Mouse (Mus musculus): ENCODE measurements at regions not wholly inside any gene's neighbourhood (a gene's known extent, or its start where the extent isn't known, plus 50 kb on each side); places are given as distances from the start of the nearest gene placed in this dataset.

DNA sequence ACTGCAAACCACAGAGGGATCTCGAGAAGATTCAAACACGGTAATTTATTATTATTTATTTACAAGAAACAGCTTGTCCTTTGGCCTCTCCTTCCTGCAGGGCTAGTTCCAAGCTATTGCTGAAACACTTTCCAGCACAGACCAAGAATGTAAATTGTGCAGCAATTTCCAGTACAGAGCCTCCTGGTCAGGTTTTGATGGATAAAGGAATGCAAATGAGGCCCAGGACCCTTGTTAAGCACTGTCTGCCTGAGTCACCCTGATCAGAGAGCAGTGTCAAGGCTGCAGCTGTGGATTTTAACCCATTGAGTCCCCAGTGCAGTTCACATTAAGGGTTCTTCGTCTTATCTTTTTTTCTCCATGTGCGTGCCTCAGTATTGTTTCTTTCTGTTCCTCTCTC is 142.3 kb upstream of the Zkscan2 start:
- no peak overlapping the region for H3K4me2 ChIP-seq (ENCODE audit: low read depth, low read length)
- H3K36me3 ChIP-seq (replicated peaks; ENCODE audit: control insufficient read depth, insufficient read depth, low read length), result no peaks in the 10 kb centered on the region
- H3K27ac ChIP-seq (ENCODE audit: low read depth), result no peak overlapping the region
- no peak overlapping the region for H3K4me3 ChIP-seq (ENCODE audit: low read depth, low read length)
- no peaks in the 10 kb centered on the region for H3K4me1 ChIP-seq (ENCODE audit: control insufficient read depth, insufficient read depth)
- H3K9me3 ChIP-seq (replicated peaks; ENCODE audit: control insufficient read depth, low read length), result no peaks in the 10 kb centered on the region
- WGBS, result 41% methylated on average over 4 of the region's 4 CpGs
- DNase-seq (ENCODE audit: low spot score), result no peak
- ATAC-seq (ENCODE audit: insufficient read depth, low read depth), result no peak
- no peak overlapping the region for H3K9ac ChIP-seq (replicated peaks; ENCODE audit: low read depth, low read length)
- no peaks in the 10 kb centered on the region for H3K27me3 ChIP-seq (ENCODE audit: control insufficient read depth, insufficient read depth, low read length)
- TF ChIP-seq CTCF (IDR thresholded peaks at IDR 0.05; ENCODE audit: low read depth) (no peak), EP300 (IDR thresholded peaks at IDR 0.05; ENCODE audit: low read depth) (no peak)

DNA sequence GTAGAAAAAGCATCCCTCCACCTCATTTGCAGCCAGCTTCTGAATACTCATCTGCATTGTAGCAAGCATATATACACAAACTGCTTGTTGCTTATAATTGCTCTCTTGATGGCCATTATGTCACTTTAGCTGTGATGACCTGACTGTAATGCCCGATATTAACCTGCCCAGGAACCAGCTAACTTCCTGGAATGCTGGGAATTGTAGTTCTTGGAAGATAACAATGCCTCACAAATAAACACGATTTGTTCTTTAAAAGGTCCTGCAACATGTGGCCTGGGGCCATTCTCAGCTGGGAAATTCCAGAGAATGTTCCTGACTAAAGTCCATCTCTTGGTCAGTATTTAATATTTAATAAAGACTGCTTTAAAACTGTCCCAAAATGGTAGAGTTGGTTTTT is 143.2 kb upstream of the Zkscan2 start:
- ATAC-seq (ENCODE audit: insufficient read depth, low read depth) (no peak), DNase-seq (ENCODE audit: low spot score) (no peak)
- no peaks in the 10 kb centered on the region for H3K36me3 ChIP-seq (replicated peaks; ENCODE audit: control insufficient read depth, insufficient read depth, low read length)

DNA sequence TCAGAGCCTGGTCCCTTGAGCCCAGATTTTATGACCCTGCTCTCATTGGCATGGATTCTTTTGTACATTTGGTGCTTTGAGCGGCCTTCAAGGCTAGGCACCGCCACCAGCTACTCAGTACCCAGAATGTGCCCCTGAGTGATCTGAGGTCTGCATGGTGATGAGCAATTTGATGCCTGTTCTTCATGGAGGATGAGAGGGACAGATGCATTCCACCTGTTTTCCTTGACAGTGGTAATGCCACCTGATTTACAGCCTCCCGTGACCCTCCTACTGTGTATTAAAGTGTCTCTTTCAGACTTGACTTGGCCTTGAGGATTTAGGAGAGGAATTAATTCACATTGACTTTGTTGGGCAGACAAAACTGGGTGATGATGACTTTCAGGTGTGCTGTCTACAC is 145.3 kb upstream of the Zkscan2 start:
- no peak overlapping the region for H3K9ac ChIP-seq (replicated peaks; ENCODE audit: low read depth, low read length)
- ATAC-seq (ENCODE audit: insufficient read depth, low read depth), result no peak
- no peak overlapping the region for H3K4me2 ChIP-seq (ENCODE audit: low read depth, low read length)
- DNase-seq (ENCODE audit: low spot score), result no peak
- H3K9me3 ChIP-seq (replicated peaks; ENCODE audit: control insufficient read depth, low read length), result no peaks in the 10 kb centered on the region
- 70% methylated on average over 3 of the region's 3 CpGs for WGBS
- H3K4me3 ChIP-seq (ENCODE audit: low read depth, low read length), result no peak overlapping the region
- H3K27ac ChIP-seq (ENCODE audit: low read depth), result no peak overlapping the region
- H3K4me1 ChIP-seq (ENCODE audit: control insufficient read depth, insufficient read depth), result no peaks in the 10 kb centered on the region
- no peaks in the 10 kb centered on the region for H3K36me3 ChIP-seq (replicated peaks; ENCODE audit: control insufficient read depth, insufficient read depth, low read length)
- no peak for TF ChIP-seq CTCF (IDR thresholded peaks at IDR 0.05; ENCODE audit: low read depth)
- TF ChIP-seq EP300 (IDR thresholded peaks at IDR 0.05; ENCODE audit: low read depth), result no peak
- no peaks in the 10 kb centered on the region for H3K27me3 ChIP-seq (ENCODE audit: control insufficient read depth, insufficient read depth, low read length)

More for the DNA sequence above, 143.2 kb upstream of the Zkscan2 start:
- no peaks in the 10 kb centered on the region for H3K27me3 ChIP-seq (ENCODE audit: control insufficient read depth, insufficient read depth, low read length)
- H3K27ac ChIP-seq (ENCODE audit: low read depth), result no peak overlapping the region
- H3K4me2 ChIP-seq (ENCODE audit: low read depth, low read length), result no peak overlapping the region
- H3K9ac ChIP-seq (replicated peaks; ENCODE audit: low read depth, low read length), result no peak overlapping the region
- H3K4me3 ChIP-seq (ENCODE audit: low read depth, low read length), result no peak overlapping the region
- no peaks in the 10 kb centered on the region for H3K9me3 ChIP-seq (replicated peaks; ENCODE audit: control insufficient read depth, low read length)
- no peaks in the 10 kb centered on the region for H3K4me1 ChIP-seq (ENCODE audit: control insufficient read depth, insufficient read depth)
- no peak for TF ChIP-seq CTCF (IDR thresholded peaks at IDR 0.05; ENCODE audit: low read depth)
- TF ChIP-seq EP300 (IDR thresholded peaks at IDR 0.05; ENCODE audit: low read depth), result no peak
- 26% methylated on average over 2 of the region's 2 CpGs for WGBS

DNA sequence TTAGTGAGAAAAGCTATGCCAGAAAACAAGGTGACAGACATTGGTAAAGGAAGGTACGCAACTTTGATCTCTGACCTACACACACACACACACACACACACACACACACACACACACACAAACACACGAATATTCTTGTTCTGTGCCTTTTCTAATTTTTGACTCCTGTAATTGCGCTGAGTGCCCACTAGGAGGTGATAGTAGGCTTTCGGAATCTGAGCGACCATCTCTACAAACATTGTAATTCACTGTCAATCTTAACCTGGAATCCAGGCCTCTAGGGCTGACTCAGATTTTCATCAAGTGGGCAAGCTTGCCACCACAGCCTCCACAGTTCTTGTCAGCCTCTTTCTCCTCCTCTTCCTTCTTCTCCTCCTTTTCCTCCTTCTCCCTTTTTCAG is 165.2 kb upstream of the Zkscan2 start:
- WGBS, result 46% methylated on average over 5 of the region's 5 CpGs

DNA sequence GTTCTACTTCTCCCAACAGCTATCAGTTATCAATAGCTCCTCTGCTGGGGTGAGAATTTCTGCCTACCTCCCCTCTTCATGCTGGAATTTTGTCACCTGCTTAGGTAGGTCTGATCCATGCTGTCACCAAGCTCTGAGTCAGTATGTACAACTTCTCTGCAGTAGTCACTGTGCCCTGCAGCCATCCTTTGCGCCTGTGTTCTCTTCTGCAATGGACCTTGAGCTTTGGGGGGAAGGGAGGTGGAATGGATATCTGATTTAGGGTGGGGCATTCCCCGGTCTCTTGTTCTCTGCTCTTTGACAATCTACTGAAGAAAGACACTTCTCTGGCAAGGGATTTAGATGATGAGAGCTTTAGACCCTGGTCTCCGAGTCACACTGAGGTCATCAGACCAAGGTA is 184.5 kb upstream of the Zkscan2 start:
- 73% methylated on average over 3 of the region's 3 CpGs for WGBS
- no peak overlapping the region for H3K9ac ChIP-seq (replicated peaks; ENCODE audit: low read depth, low read length)
- H3K4me2 ChIP-seq (ENCODE audit: low read depth, low read length), result no peak overlapping the region
- no peaks in the 10 kb centered on the region for H3K4me1 ChIP-seq (ENCODE audit: control insufficient read depth, insufficient read depth)
- H3K36me3 ChIP-seq (replicated peaks; ENCODE audit: control insufficient read depth, insufficient read depth, low read length), result no peaks in the 10 kb centered on the region
- H3K9me3 ChIP-seq (replicated peaks; ENCODE audit: control insufficient read depth, low read length), result no peaks in the 10 kb centered on the region
- H3K4me3 ChIP-seq (ENCODE audit: low read depth, low read length), result no peak overlapping the region
- H3K27ac ChIP-seq (ENCODE audit: low read depth), result no peak overlapping the region
- DNase-seq (ENCODE audit: low spot score) (no peak), ATAC-seq (ENCODE audit: insufficient read depth, low read depth) (no peak)
- no peak for TF ChIP-seq EP300 (IDR thresholded peaks at IDR 0.05; ENCODE audit: low read depth)
- no peak for TF ChIP-seq CTCF (IDR thresholded peaks at IDR 0.05; ENCODE audit: low read depth)
- H3K27me3 ChIP-seq (ENCODE audit: control insufficient read depth, insufficient read depth, low read length), result no peaks in the 10 kb centered on the region

More for the DNA sequence above, 165.2 kb upstream of the Zkscan2 start:
- Histone ChIP-seq H3K4me2 (ENCODE audit: low read depth, low read length) (no peak overlapping the region), H3K9ac (replicated peaks; ENCODE audit: low read depth, low read length) (no peak overlapping the region), H3K36me3 (replicated peaks; ENCODE audit: control insufficient read depth, insufficient read depth, low read length) (no peaks in the 10 kb centered on the region), H3K9me3 (replicated peaks; ENCODE audit: control insufficient read depth, low read length) (0 out of 2 replicates have a peak, but pooled peaks cover 3% of the 10 kb centered on the region), H3K4me3 (ENCODE audit: low read depth, low read length) (no peak overlapping the region), H3K27me3 (ENCODE audit: control insufficient read depth, insufficient read depth, low read length) (no peaks in the 10 kb centered on the region), H3K27ac (ENCODE audit: low read depth) (no peak overlapping the region), H3K4me1 (ENCODE audit: control insufficient read depth, insufficient read depth) (no peaks in the 10 kb centered on the region)
- DNase-seq (ENCODE audit: low spot score) (no peak), ATAC-seq (ENCODE audit: insufficient read depth, low read depth) (no peak)
- TF ChIP-seq CTCF (IDR thresholded peaks at IDR 0.05; ENCODE audit: low read depth), result no peak
- TF ChIP-seq EP300 (IDR thresholded peaks at IDR 0.05; ENCODE audit: low read depth), result no peak

DNA sequence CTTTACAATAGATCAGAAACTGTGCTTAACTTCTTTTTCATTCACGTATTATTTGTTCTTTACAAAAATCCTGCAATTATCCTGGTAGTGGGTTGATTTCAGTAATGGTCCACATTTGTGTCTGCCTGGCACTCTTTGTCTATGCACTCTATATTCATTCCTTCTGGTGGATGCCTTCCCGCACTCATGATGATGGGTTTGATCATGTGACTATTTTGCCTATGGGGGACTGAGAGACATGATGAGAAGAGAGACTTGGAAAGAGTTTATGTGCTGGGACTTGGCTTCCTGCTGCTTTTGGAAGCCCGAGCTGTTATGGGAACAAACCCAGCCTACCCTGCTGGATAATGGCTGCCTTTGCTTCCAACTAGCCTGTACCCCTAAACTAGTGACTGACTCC is 186.3 kb upstream of the Zkscan2 start:
- WGBS, result 67% methylated on average over 3 of the region's 3 CpGs
- TF ChIP-seq CTCF (IDR thresholded peaks at IDR 0.05; ENCODE audit: low read depth) (no peak), EP300 (IDR thresholded peaks at IDR 0.05; ENCODE audit: low read depth) (no peak)

More for the DNA sequence above, 186.3 kb upstream of the Zkscan2 start:
- DNase-seq (ENCODE audit: low spot score) (no peak), ATAC-seq (ENCODE audit: insufficient read depth, low read depth) (no peak)
- Histone ChIP-seq H3K4me1 (ENCODE audit: control insufficient read depth, insufficient read depth) (no peaks in the 10 kb centered on the region), H3K36me3 (replicated peaks; ENCODE audit: control insufficient read depth, insufficient read depth, low read length) (no peaks in the 10 kb centered on the region), H3K27ac (ENCODE audit: low read depth) (no peak overlapping the region), H3K9me3 (replicated peaks; ENCODE audit: control insufficient read depth, low read length) (no peaks in the 10 kb centered on the region), H3K4me3 (ENCODE audit: low read depth, low read length) (no peak overlapping the region), H3K9ac (replicated peaks; ENCODE audit: low read depth, low read length) (no peak overlapping the region), H3K4me2 (ENCODE audit: low read depth, low read length) (no peak overlapping the region), H3K27me3 (ENCODE audit: control insufficient read depth, insufficient read depth, low read length) (no peaks in the 10 kb centered on the region)

All from heart, postnatal 0 days (tissue).